Mouse (Mus musculus) C2C12 (cell line): ENCODE measurements around the gene Mtch2. TPM values are rescaled to one million over a fixed set of nuclear protein-coding genes. Genes with fewer than 3 reads are reported as not detected.

Experiments
- H3K27me3 ChIP-seq: one replicate; pipeline ENCODE4 v1.6.1; 2011; ENCODE audit not compliant: control insufficient read depth, insufficient read depth, insufficient read length
- H3K36me3 ChIP-seq: one replicate; pipeline ENCODE4 v1.6.1; 2011; ENCODE audit not compliant: control insufficient read depth, insufficient read depth
- H3K4me3 ChIP-seq: one replicate; pipeline ENCODE4 v1.5.1; 2011; ENCODE audit warnings: mild to moderate bottlenecking, control low read depth; ENCODE audit not compliant: poor library complexity, insufficient read depth, severe bottlenecking
- H3K79me2 ChIP-seq: one replicate; pipeline ENCODE4 v1.6.1; 2011; ENCODE audit not compliant: control insufficient read depth, insufficient read depth
- H3K79me3 ChIP-seq: one replicate; pipeline ENCODE4 v1.6.1; 2011; ENCODE audit warnings: low read depth, control low read depth
- H3ac ChIP-seq: one replicate; pipeline ENCODE3; 2011; ENCODE audit warnings: low read depth; ENCODE audit not compliant: control insufficient read depth, insufficient read length
- CEBPB ChIP-seq: IDR thresholded peaks from one replicate; pipeline ENCODE4 v1.6.1; 2011; ENCODE audit warnings: low read depth, mild to moderate bottlenecking, control low read depth, moderate library complexity
- CTCF ChIP-seq: IDR thresholded peaks from one replicate; pipeline ENCODE4 v1.5.1; 2011; ENCODE audit not compliant: control insufficient read depth, insufficient read depth, insufficient read length
- FOSL1 ChIP-seq: IDR thresholded peaks from one replicate; pipeline ENCODE4 v1.8.0; 2011; ENCODE audit warnings: mild to moderate bottlenecking, low read length; ENCODE audit not compliant: poor library complexity, insufficient read depth, severe bottlenecking
- MAX ChIP-seq: IDR thresholded peaks from one replicate; pipeline ENCODE4 v1.6.1; 2011; ENCODE audit warnings: mild to moderate bottlenecking, control low read depth
- MYOD1 ChIP-seq: IDR thresholded peaks from one replicate; pipeline ENCODE4 v1.6.1; 2011; ENCODE audit warnings: low read depth; ENCODE audit not compliant: control insufficient read depth, insufficient read length
- MYOG ChIP-seq: IDR thresholded peaks from one replicate; pipeline ENCODE4 v1.6.1; 2011; ENCODE audit not compliant: control insufficient read depth, insufficient read length; ENCODE audit errors: extremely low read depth
- USF1 ChIP-seq: IDR thresholded peaks from one replicate; pipeline ENCODE4 v1.6.1; 2011; ENCODE audit warnings: low read depth, mild to moderate bottlenecking, control low read depth, moderate library complexity
- polyA plus RNA-seq: library from polyadenylated mRNA; unstranded; fragments of >200 nt; fragmentation: generic; extraction: Trizol; gene quantifications from one replicate; pipeline ENCODE4 v1.2.1, GENCODE M21; 2012; ENCODE audit warnings: missing spikeins

The Mtch2 gene
- polyA plus RNA-seq, 1 experiment, result 146 TPM

GRCm38 (mm10) chr2:90828739-90829138 is 18.2 kb upstream of the Mtch2 start:
- no peak overlapping the region for H3ac ChIP-seq
- no peaks in the 10 kb centered on the region for H3K79me2 ChIP-seq

GRCm38 (mm10) chr2:90833502-90833901 is 13.5 kb upstream of the Mtch2 start:
- Histone ChIP-seq H3K4me3 (no peak overlapping the region), H3ac (no peak overlapping the region), H3K79me3 (no peaks in the 10 kb centered on the region), H3K79me2 (no peaks in the 10 kb centered on the region), H3K36me3 (no peaks in the 10 kb centered on the region), H3K27me3 (peaks cover 11% of the 10 kb centered on the region)
- TF ChIP-seq FOSL1 (no peak), CTCF (no peak), CEBPB (no peak), MAX (no peak), USF1 (no peak), MYOG (no peak), MYOD1 (no peak)

More at GRCm38 (mm10) chr2:90828739-90829138, 18.2 kb upstream of the Mtch2 start:
- Histone ChIP-seq H3K79me3 (no peaks in the 10 kb centered on the region), H3K4me3 (no peak overlapping the region), H3K36me3 (no peaks in the 10 kb centered on the region), H3K27me3 (peaks cover 9% of the 10 kb centered on the region)
- TF ChIP-seq MYOD1, result no peak
- TF ChIP-seq MYOG, result no peak
- no peak for TF ChIP-seq MAX
- no peak for TF ChIP-seq CEBPB
- no peak for TF ChIP-seq FOSL1
- TF ChIP-seq CTCF, result no peak
- TF ChIP-seq USF1, result no peak

DNA sequence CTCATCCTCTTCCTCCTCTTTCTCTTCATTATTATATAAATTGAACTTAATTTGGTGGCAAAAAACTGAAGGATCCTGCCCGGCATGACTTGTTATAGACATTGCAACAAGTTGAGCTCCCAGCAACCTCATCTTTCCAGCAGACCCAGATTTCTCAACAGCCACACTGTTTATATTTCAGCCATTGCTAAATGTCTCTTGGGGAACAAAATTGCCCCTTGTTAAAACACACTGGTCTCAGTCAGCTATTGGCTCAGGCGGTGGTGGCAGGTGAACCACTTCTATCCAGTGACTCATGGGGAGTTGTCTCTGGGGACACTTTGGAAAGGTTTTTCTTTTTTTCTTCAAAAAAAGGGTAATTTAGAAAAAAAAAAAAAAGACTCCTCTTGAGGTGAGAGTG is 8.3 kb upstream of the Mtch2 start:
- peaks cover 3% of the 10 kb centered on the region for H3K27me3 ChIP-seq
- no peaks in the 10 kb centered on the region for H3K79me3 ChIP-seq
- no peaks in the 10 kb centered on the region for H3K36me3 ChIP-seq
- TF ChIP-seq MAX (no peak), USF1 (no peak), MYOG (no peak), MYOD1 (no peak), CTCF (no peak)
- H3ac ChIP-seq, result no peak overlapping the region
- H3K79me2 ChIP-seq, result no peaks in the 10 kb centered on the region
- H3K4me3 ChIP-seq, result no peak overlapping the region

GRCm38 (mm10) chr2:90843666-90844065 is 3.3 kb upstream of the Mtch2 start:
- Histone ChIP-seq H3K79me3 (peaks cover 14% of the 10 kb centered on the region), H3ac (no peak overlapping the region), H3K27me3 (no peaks in the 10 kb centered on the region), H3K4me3 (no peak overlapping the region), H3K79me2 (peaks cover 16% of the 10 kb centered on the region), H3K36me3 (no peaks in the 10 kb centered on the region)
- TF ChIP-seq FOSL1 (no peak), CEBPB (no peak), MYOG (no peak), MYOD1 (no peak), MAX (no peak), CTCF (no peak), USF1 (no peak)

DNA sequence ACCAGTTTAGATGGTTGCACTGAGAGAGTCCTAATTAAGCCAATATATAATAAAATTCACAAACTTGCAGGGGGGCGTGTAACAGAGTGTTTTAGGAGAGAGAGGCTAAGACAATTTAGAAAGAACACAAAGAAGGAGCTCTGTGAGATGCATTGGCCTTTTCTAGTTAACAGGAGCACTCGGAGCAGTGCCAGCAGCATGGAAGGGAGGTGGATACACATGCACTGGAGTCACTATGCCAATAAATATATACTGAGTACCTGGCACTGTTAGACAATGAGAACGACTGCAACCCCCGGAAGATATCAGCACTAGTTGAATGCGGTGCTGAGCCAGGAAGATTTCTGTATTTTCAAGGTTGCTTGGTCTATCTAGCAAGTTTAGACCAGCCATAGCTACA is 2.7 kb upstream of the Mtch2 start:
- peaks cover 20% of the 10 kb centered on the region for H3K79me3 ChIP-seq
- peaks cover 22% of the 10 kb centered on the region for H3K79me2 ChIP-seq
- H3ac ChIP-seq, result no peak overlapping the region
- peaks cover 6% of the 10 kb centered on the region for H3K36me3 ChIP-seq
- no peak for TF ChIP-seq MYOG
- no peak for TF ChIP-seq MAX
- TF ChIP-seq USF1, result no peak
- no peak overlapping the region for H3K4me3 ChIP-seq
- no peaks in the 10 kb centered on the region for H3K27me3 ChIP-seq

DNA sequence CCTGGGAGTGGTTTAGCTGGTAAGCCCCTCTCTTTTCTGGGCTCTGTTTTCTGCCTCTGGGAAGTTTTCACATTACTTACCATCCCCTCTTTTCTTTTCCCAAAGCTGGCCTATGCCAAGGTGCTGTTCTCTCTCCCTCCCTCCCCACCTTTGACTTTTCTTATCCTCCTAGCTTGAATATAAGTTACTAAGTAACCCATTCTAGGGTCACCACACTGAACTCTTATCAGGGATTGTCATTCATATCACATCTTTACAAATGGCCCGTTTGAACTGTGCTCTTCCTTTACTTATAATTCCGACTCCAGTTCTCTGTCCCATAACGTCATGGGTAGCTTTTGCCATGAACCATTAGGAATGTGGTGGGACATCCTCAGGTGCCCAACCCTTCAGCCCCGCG is 1.7 kb upstream of the Mtch2 start:
- Histone ChIP-seq H3K36me3 (peaks cover 15% of the 10 kb centered on the region), H3K79me3 (peaks cover 29% of the 10 kb centered on the region), H3K79me2 (peaks cover 32% of the 10 kb centered on the region), H3K27me3 (no peaks in the 10 kb centered on the region), H3K4me3 (no peak overlapping the region), H3ac (no peak overlapping the region)
- TF ChIP-seq USF1 (no peak), FOSL1 (no peak), CTCF (no peak), MAX (no peak), MYOG (no peak), MYOD1 (no peak), CEBPB (no peak)
